Mouse (Mus musculus) limb, embryonic 14.5 days (tissue): ENCODE measurements around the gene Cfp. TPM values are rescaled to one million over a fixed set of nuclear protein-coding genes. Genes with fewer than 3 reads are reported as not detected.
A peak's percentile ranks its signal among the peaks of the same experiment; 100 is the strongest.

ENCODE experiments used
- ATAC-seq: fragments of 200-750 bp; cut with Nextera tagmentation; 2 replicates; pipeline ENCODE4 v1.8.0; 2017; ENCODE audit warnings: low read depth, moderate number of reproducible peaks, moderate TSS enrichment; ENCODE audit not compliant: low FRiP score
- DNase-seq: peaks from one replicate; pipeline ENCODE4 v3.0.0-alpha.2; 2015; ENCODE audit warnings: low spot score
- H3K27ac ChIP-seq: fragments of 300-500 bp; sonication (generic); replicated peaks from 2 replicates; pipeline ENCODE4 v1.5.1; 2014; ENCODE audit warnings: low read depth, mild to moderate bottlenecking, low read length, moderate library complexity, mixed read lengths
- H3K27me3 ChIP-seq: fragments of 300-500 bp; sonication (generic); 2 replicates; pipeline ENCODE4 v1.6.1; 2014; ENCODE audit warnings: low read length, mixed read lengths; ENCODE audit not compliant: control insufficient read depth, insufficient read depth
- H3K36me3 ChIP-seq: fragments of 300-500 bp; sonication (generic); 2 replicates; pipeline ENCODE4 v1.6.1; 2014; ENCODE audit warnings: mild to moderate bottlenecking, low read length, moderate library complexity, mixed read lengths; ENCODE audit not compliant: control insufficient read depth, insufficient read depth
- H3K4me1 ChIP-seq: fragments of 300-500 bp; sonication (generic); 2 replicates; pipeline ENCODE4 v1.6.1; 2014; ENCODE audit warnings: antibody characterized with exemption, low read length, mixed read lengths; ENCODE audit not compliant: control insufficient read depth, insufficient read depth
- H3K4me2 ChIP-seq: fragments of 300-500 bp; sonication (generic); replicated peaks from 2 replicates; pipeline ENCODE4 v1.6.1; 2014; ENCODE audit warnings: low read depth, mild to moderate bottlenecking, low read length, moderate library complexity; ENCODE audit not compliant: severe bottlenecking
- H3K4me3 ChIP-seq: fragments of 300-500 bp; sonication (generic); replicated peaks from 2 replicates; pipeline ENCODE4 v1.5.1; 2014; ENCODE audit warnings: low read length
- H3K9ac ChIP-seq: fragments of 300-500 bp; sonication (generic); 2 replicates; pipeline ENCODE4 v1.6.1; 2014; ENCODE audit warnings: mild to moderate bottlenecking, low read depth, low read length, moderate library complexity; ENCODE audit not compliant: severe bottlenecking
- H3K9me3 ChIP-seq: fragments of 300-500 bp; sonication (generic); 2 replicates; pipeline ENCODE4 v1.6.1; 2016; ENCODE audit warnings: low read length; ENCODE audit not compliant: control insufficient read depth
- POLR2A ChIP-seq: fragments of 200-500 bp; IDR thresholded peaks from 2 replicates; pipeline ENCODE4 v1.8.0; 2012; ENCODE audit warnings: inconsistent platforms, mild to moderate bottlenecking, moderate library complexity, borderline replicate concordance; ENCODE audit not compliant: insufficient read depth, insufficient read length; ENCODE audit errors: extremely low read depth
- WGBS: fragments of 180-500 bp; shearing (Covaris S2); extraction: QIAGEN DNeasy Blood & Tissue Kit; methylation state at CpG from one replicate; pipeline ENCODE4 v1.1.7; 2014; 5-methylcytosine and 5-hydroxymethylcytosine counted together
- polyA plus RNA-seq, 2 experiments: library from polyadenylated mRNA; depleted of rRNA in 1 of 2; stranded (reverse) in 1 of 2; unstranded in 1 of 2; fragments of >200 nt; fragmentation: Nextera tagmentation in 1 of 2; extraction: Ambion mirVana in 1 of 2; gene quantifications; 2 replicates each; pipeline versions ENCODE4 v1.2.1 to v1.2.3; 2012 to 2014

Cfp gene
- polyA plus RNA-seq (2012; rRNA removed) (20.1 and 24.7 TPM in 2 replicates), polyA plus RNA-seq (2014; fragmentation: Nextera tagmentation; extraction: Ambion mirVana) (6.6 and 7.2 TPM in 2 replicates)

GRCm38 (mm10) chrX:20931364-20931763, at the start of gene Cfp:
TSS of gene Cfp (minus strand) at chrX:20931555.
- no peaks in the 10 kb centered on the region for H3K4me1 ChIP-seq
- no peak within 1 kb of the TSS for H3K4me2 ChIP-seq
- ATAC-seq (no peak), DNase-seq (no peak)
- no peaks in the 10 kb centered on the region for H3K9me3 ChIP-seq
- no peak within 1 kb of the TSS for H3K27ac ChIP-seq
- no peak within 1 kb of the TSS for H3K9ac ChIP-seq
- no peaks in the 10 kb centered on the region for H3K27me3 ChIP-seq
- no peak within 1 kb of the TSS for H3K4me3 ChIP-seq
- peaks cover 11% of the 10 kb centered on the region for H3K36me3 ChIP-seq
- 63% methylated on average over 1 of the region's 1 CpGs for WGBS
- no peak for TF ChIP-seq POLR2A

DNA sequence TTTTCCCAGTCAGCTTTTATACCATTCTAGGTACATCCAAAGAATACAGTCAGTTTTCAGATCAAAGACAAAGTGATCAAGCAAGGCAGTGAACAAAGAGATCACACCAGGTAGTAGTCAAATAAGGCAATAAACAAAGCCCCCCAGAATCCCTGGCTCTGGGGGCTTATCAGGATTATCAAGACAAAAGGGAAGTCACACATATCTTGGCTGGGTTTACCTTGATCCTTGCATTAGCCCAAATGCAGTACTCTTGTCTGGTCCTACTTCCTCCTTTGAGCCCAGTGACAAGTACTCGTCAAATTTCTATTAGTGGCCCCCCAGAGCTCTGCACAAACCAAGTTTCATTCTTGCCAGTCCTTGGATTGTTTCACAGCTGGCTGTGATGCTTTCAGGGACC, 49.5 kb upstream of the Cfp start:
- H3K27ac ChIP-seq: no peak overlapping the region
- no peaks in the 10 kb centered on the region for H3K4me1 ChIP-seq
- TF ChIP-seq POLR2A: no peak
- H3K4me2 ChIP-seq: no peak overlapping the region
- no peak overlapping the region for H3K9ac ChIP-seq
- no peak overlapping the region for H3K4me3 ChIP-seq
- no peak for DNase-seq
- H3K9me3 ChIP-seq: no peaks in the 10 kb centered on the region
- H3K27me3 ChIP-seq: no peaks in the 10 kb centered on the region
- H3K36me3 ChIP-seq: 0 out of 2 replicates have a peak, but pooled peaks cover under 1% of the 10 kb centered on the region
- 72% methylated on average over 1 of the region's 1 CpGs for WGBS
- ATAC-seq: no peak

DNA sequence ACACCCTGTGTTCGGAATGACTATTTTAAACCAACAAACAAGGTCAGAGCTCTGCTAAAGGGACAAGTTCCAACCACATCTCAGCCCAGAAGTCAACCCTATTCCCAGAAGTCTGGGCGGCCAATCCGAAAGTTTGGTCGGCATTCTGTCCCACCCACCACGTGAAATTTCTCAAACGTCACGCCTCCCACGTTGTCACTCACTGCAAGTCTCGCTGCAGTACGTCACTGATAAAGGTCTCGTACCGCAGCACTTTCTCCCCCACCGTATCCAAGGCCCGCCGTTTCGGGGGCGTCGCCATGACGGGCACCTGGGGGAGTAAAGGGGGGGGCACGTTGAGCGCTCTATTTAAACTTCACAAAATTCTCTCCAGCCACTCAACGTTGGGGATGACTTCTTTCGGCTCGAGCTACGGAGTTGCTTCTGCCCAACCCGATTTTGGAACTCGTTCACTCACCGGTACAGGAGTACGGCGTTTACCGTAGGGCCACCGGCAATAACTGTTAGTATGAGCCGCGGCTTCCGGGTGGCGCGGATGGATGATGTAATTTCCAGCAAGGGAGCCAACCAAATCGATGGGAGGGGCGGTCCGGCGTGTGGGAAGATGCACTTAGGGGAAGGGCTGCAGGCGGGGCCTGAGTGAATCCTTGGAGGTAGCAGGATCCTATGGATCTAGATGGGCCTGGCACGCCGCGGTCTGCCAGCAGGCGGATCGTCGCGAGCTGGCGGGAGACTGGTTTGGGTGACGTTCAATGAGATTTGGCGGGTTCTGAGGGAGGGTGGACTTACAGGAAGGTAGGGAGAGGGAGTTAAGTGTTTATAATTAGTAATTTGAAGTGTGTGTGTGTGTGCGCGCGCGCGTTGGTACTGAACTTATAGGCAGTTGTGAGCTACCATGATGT, 30.4 kb upstream of the Cfp start, which contains the start of gene Uxt:
Gene Uxt, minus strand, starts transcription at position 541 of the 902 bp plus-strand sequence.
- H3K4me2 ChIP-seq: peak within 1 kb of the TSS; percentile 45
- peak within 1 kb of the TSS; percentile 49 for H3K4me3 ChIP-seq
- peak within 1 kb of the TSS; percentile 40; the same call in 1 of the 2 replicates for H3K9ac ChIP-seq
- H3K27me3 ChIP-seq: no peaks in the 10 kb centered on the region
- no peaks in the 10 kb centered on the region; the same call in 1 of the 2 replicates for H3K36me3 ChIP-seq
- TF ChIP-seq POLR2A: 0 out of 2 replicates have a peak, but pooled peaks have one; percentile 36
- no peaks in the 10 kb centered on the region for H3K4me1 ChIP-seq
- H3K27ac ChIP-seq: peak within 1 kb of the TSS; percentile 80
- H3K9me3 ChIP-seq: no peaks in the 10 kb centered on the region
- peak; percentile 95 for ATAC-seq
- DNase-seq: peak; percentile 87
- WGBS: 25% methylated on average over 57 of the region's 57 CpGs

- 26% methylated on average over 21 of the region's 30 CpGs for WGBS
- H3K4me1 ChIP-seq: no peaks in the 10 kb centered on the region
- peak; percentile 97 for ATAC-seq
Measured at GRCm38 (mm10) chrX:20950191-20950880, 19.0 kb upstream of the Cfp start, which contains the start of gene Elk1. TSS of gene Elk1 (minus strand) at chrX:20950608.

DNA sequence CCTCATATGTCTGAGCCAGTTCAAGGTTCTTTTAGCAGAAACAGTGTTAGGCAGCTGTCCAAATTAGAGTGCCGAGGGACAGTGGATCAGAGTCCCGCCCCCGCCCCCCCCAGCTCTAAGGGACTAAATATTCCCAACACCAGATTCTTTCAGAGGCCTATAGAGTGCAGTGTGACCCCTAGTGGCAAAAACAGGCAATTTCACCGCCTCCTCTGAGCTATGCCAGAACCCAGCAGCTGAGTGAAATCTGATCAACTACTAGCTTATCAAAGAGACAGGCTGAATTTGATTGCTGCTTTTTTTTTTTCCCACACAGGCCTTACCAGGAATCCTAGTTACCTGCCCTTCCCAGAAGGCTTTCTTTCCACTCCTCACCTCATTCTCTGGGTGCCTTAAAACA, 14.7 kb upstream of the Cfp start:
- H3K36me3 ChIP-seq: no peaks in the 10 kb centered on the region
- WGBS: 5% methylated on average over 4 of the region's 4 CpGs
- peak; percentile 54 for DNase-seq

More at GRCm38 (mm10) chrX:20950191-20950880, 19.0 kb upstream of the Cfp start, which contains the start of gene Elk1:
- H3K27me3 ChIP-seq: no peaks in the 10 kb centered on the region
- no peak for TF ChIP-seq POLR2A
- peak within 1 kb of the TSS; percentile 63 for H3K9ac ChIP-seq
- no peak within 1 kb of the TSS for H3K27ac ChIP-seq
- H3K4me2 ChIP-seq: peak within 1 kb of the TSS; percentile 49
- H3K4me3 ChIP-seq: peak within 1 kb of the TSS; percentile 60
- no peaks in the 10 kb centered on the region for H3K9me3 ChIP-seq
- H3K36me3 ChIP-seq: no peaks in the 10 kb centered on the region
- peak; percentile 87 for DNase-seq

More for the DNA sequence above, 14.7 kb upstream of the Cfp start:
- no peak overlapping the region for H3K4me2 ChIP-seq
- no peak overlapping the region for H3K4me3 ChIP-seq
- ATAC-seq: no peak
- no peak overlapping the region for H3K27ac ChIP-seq
- no peaks in the 10 kb centered on the region for H3K4me1 ChIP-seq
- no peak overlapping the region for H3K9ac ChIP-seq
- TF ChIP-seq POLR2A: no peak
- no peaks in the 10 kb centered on the region for H3K27me3 ChIP-seq
- no peaks in the 10 kb centered on the region for H3K9me3 ChIP-seq
